Mouse (Mus musculus): ENCODE results near the gene Hist1h2af. TPM values are rescaled to one million over a fixed set of nuclear protein-coding genes. Genes with fewer than 3 reads are reported as not detected.
"Not testable (repeated sequence)": the region's sequence is repeated elsewhere in the genome, so short reads cannot be mapped to it uniquely, and the experiment has no call there.

Gene Hist1h2af
- polyA plus RNA-seq, 1 experiment from 2014 or later: 3.3 TPM

- no peaks in the 10 kb centered on the region for H3K27me3 ChIP-seq (ENCODE audit: insufficient read depth, low read length)
- TF ChIP-seq CTCF (IDR thresholded peaks at IDR 0.05; ENCODE audit: low read depth): no peak
- ATAC-seq (replicated peaks; ENCODE audit: low FRiP score, low read depth) (peak; percentile 86), DNase-seq (ENCODE audit: low spot score) (peak; percentile 94)
- peak overlapping the region; percentile 88 for H3K9ac ChIP-seq (ENCODE audit: low read depth, low read length)
- under 1% methylated on average over 54 of the region's 54 CpGs for WGBS
- peak overlapping the region; percentile 98 for H3K27ac ChIP-seq
- no peaks in the 10 kb centered on the region for H3K36me3 ChIP-seq (ENCODE audit: insufficient read depth, low read length)
- H3K4me2 ChIP-seq (ENCODE audit: low read length): peak overlapping the region; percentile 95
- H3K4me1 ChIP-seq (replicated peaks; ENCODE audit: insufficient read depth, low read length): no peaks in the 10 kb centered on the region
- peak overlapping the region; percentile 44 for H3K4me3 ChIP-seq (replicated peaks; ENCODE audit: low read depth, low read length)
- no peaks in the 10 kb centered on the region for H3K9me3 ChIP-seq (replicated peaks; ENCODE audit: low read length)
Measured at GRCm38 (mm10) chr13:23554925-23555838, 21.5 kb downstream of the Hist1h2af start.

DNA sequence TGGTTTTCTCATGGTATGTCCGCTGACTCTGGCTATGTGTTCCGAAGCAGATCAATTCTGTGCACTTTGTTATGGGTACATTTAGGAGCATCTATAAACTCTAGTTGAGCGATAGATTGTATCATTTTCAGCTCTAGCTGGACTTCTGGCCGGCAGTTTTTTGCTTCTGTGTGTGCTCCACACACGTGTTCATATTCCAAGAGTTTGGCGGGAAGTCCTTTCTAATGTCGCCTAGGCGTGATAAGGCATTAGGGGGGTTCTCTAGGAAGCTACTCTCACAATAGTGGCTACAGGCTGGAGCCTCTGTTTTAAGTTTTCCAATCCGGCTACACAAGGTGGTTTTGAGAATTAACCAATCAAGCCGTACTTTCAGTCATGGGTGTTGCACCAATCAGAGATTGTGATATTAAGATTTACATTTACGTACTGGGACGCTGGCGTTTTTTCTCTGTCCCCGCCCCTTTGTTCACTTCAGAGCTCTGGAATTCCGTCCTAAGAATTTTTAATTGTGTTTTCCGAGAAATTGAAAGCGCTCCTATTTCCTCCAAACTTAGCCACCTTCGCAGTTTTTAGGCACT, 22.2 kb downstream of the Hist1h2af start:
- WGBS: under 1% methylated on average over 18 of the region's 18 CpGs
- H3K4me1 ChIP-seq (replicated peaks; ENCODE audit: insufficient read depth, low read length): no peaks in the 10 kb centered on the region
- no peaks in the 10 kb centered on the region for H3K27me3 ChIP-seq (ENCODE audit: insufficient read depth, low read length)
- ATAC-seq (replicated peaks; ENCODE audit: low FRiP score, low read depth) (peak; percentile 71), DNase-seq (ENCODE audit: low spot score) (peak; percentile 99)
- H3K4me3 ChIP-seq (replicated peaks; ENCODE audit: low read depth, low read length): peak overlapping the region; percentile 44
- H3K27ac ChIP-seq: peak overlapping the region; percentile 98
- no peaks in the 10 kb centered on the region for H3K9me3 ChIP-seq (replicated peaks; ENCODE audit: low read length)
- peak overlapping the region; percentile 88 for H3K9ac ChIP-seq (ENCODE audit: low read depth, low read length)
- no peaks in the 10 kb centered on the region for H3K36me3 ChIP-seq (ENCODE audit: insufficient read depth, low read length)
- H3K4me2 ChIP-seq (ENCODE audit: low read length): peak overlapping the region; percentile 95
- no peak for TF ChIP-seq CTCF (IDR thresholded peaks at IDR 0.05; ENCODE audit: low read depth)

DNA sequence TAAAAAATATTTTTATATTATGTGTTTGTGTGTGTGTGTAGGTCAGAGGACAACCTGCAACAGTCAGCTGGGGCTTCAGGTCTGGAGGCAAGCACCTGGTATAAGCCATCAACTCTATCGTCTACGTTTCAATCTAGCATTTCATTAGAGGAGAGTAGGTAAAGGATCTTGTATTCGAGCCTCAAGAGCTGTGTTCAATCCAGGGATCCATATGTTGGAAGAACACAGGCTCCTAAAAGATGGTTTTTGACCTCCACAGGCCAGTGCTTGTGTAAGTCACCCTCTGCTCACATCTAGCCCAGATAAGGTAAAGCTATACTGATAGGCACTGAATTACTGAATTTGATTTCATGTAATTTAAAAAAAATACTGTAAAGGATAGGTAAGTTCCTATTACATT, 23.2 kb downstream of the Hist1h2af start:
- TF ChIP-seq CTCF (IDR thresholded peaks at IDR 0.05; ENCODE audit: low read depth): no peak
- H3K27ac ChIP-seq: no peak overlapping the region
- H3K4me3 ChIP-seq (replicated peaks; ENCODE audit: low read depth, low read length): no peak overlapping the region
- H3K36me3 ChIP-seq (ENCODE audit: insufficient read depth, low read length): no peaks in the 10 kb centered on the region
- no peak for DNase-seq (ENCODE audit: low spot score)
- no peak for ATAC-seq (replicated peaks; ENCODE audit: low FRiP score, low read depth)
- no peak overlapping the region for H3K9ac ChIP-seq (ENCODE audit: low read depth, low read length)
- no peaks in the 10 kb centered on the region for H3K4me1 ChIP-seq (replicated peaks; ENCODE audit: insufficient read depth, low read length)
- H3K4me2 ChIP-seq (ENCODE audit: low read length): peak overlapping the region; percentile 95
- no peaks in the 10 kb centered on the region for H3K9me3 ChIP-seq (replicated peaks; ENCODE audit: low read length)
- 62% methylated on average over 3 of the region's 3 CpGs for WGBS
- no peaks in the 10 kb centered on the region for H3K27me3 ChIP-seq (ENCODE audit: insufficient read depth, low read length)

- H3K9me3 ChIP-seq (replicated peaks; ENCODE audit: low read length); H3K4me1 ChIP-seq (replicated peaks; ENCODE audit: insufficient read depth, low read length); H3K36me3 ChIP-seq (ENCODE audit: insufficient read depth, low read length); H3K9ac ChIP-seq (ENCODE audit: low read depth, low read length); H3K27ac ChIP-seq; ATAC-seq (replicated peaks; ENCODE audit: low FRiP score, low read depth); H3K4me3 ChIP-seq (replicated peaks; ENCODE audit: low read depth, low read length); DNase-seq (ENCODE audit: low spot score); H3K27me3 ChIP-seq (ENCODE audit: insufficient read depth, low read length): not testable (repeated sequence)
- H3K4me2 ChIP-seq (ENCODE audit: low read length): 0 out of 2 replicates have a peak overlapping the region, but pooled peaks have one; percentile 13
- WGBS: 9% methylated on average over 2 of the region's 2 CpGs
Measured at GRCm38 (mm10) chr13:23560699-23561098, 27.0 kb downstream of the Hist1h2af start.

- H3K27me3 ChIP-seq (ENCODE audit: insufficient read depth, low read length); H3K9me3 ChIP-seq (replicated peaks; ENCODE audit: low read length); H3K36me3 ChIP-seq (ENCODE audit: insufficient read depth, low read length); DNase-seq (ENCODE audit: low spot score); H3K4me1 ChIP-seq (replicated peaks; ENCODE audit: insufficient read depth, low read length); ATAC-seq (replicated peaks; ENCODE audit: low FRiP score, low read depth): not testable (repeated sequence)
- 0% methylated on average over 2 of the region's 5 CpGs for WGBS
- Histone ChIP-seq H3K27ac (peak overlapping the region; percentile 96), H3K4me2 (ENCODE audit: low read length) (peak overlapping the region; percentile 76), H3K9ac (ENCODE audit: low read depth, low read length) (peak overlapping the region; percentile 61; the same call in 1 of the 2 replicates), H3K4me3 (replicated peaks; ENCODE audit: low read depth, low read length) (peak overlapping the region; percentile 25)
Measured at GRCm38 (mm10) chr13:23561531-23561882, 27.8 kb downstream of the Hist1h2af start.

DNA sequence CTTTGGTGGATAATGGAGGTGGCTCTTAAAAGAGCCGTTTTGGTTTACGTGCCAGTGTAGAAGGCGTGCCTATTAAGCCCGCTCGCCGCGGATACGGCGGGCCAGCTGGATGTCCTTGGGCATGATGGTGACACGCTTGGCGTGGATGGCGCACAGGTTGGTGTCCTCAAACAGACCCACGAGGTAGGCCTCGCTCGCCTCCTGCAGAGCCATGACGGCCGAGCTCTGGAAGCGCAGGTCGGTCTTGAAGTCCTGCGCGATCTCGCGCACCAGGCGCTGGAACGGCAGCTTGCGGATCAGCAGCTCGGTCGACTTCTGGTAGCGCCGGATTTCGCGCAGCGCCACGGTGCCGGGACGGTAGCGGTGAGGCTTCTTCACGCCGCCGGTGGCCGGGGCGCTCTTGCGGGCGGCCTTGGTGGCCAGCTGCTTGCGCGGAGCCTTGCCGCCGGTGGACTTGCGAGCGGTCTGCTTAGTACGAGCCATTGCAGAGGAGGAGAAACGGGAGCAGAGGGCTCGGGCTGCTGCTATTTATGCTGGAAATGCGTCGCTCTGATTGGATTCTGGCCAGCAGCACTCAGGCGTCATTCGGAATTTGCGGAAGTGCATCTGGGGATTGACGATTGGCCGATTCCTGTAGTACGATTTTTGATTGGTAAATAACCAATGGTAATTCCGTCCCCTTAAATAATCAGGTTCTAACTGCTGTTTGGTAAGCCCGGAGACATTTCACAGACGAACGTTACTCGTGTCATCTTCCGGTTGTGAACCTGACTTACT, 28.4 kb downstream of the Hist1h2af start, which contains the start of gene Hist1h3e:
Gene Hist1h3e, minus strand, starts transcription at position 487 of the 777 bp plus-strand sequence.
- Histone ChIP-seq H3K4me2 (ENCODE audit: low read length) (peak within 1 kb of the TSS; percentile 76), H3K9ac (ENCODE audit: low read depth, low read length) (peak within 1 kb of the TSS; percentile 61), H3K4me3 (replicated peaks; ENCODE audit: low read depth, low read length) (peak within 1 kb of the TSS; percentile 25), H3K27ac (peak within 1 kb of the TSS; percentile 96)
- H3K9me3 ChIP-seq (replicated peaks; ENCODE audit: low read length); H3K36me3 ChIP-seq (ENCODE audit: insufficient read depth, low read length); H3K27me3 ChIP-seq (ENCODE audit: insufficient read depth, low read length); H3K4me1 ChIP-seq (replicated peaks; ENCODE audit: insufficient read depth, low read length): not testable (repeated sequence)
- DNase-seq (ENCODE audit: low spot score) (peak; percentile 99), ATAC-seq (replicated peaks; ENCODE audit: low FRiP score, low read depth) (peak; percentile 91)
- under 1% methylated on average over 42 of the region's 67 CpGs for WGBS

Data from kidney, postnatal 0 days (tissue).